Mouse (Mus musculus) adrenal gland, adult 2 months (tissue): ENCODE data around the gene Wee1. TPM values are rescaled to one million over a fixed set of nuclear protein-coding genes. Genes with fewer than 3 reads are reported as not detected.
"Not testable (repeated sequence)": the region's sequence is repeated elsewhere in the genome, so short reads cannot be mapped to it uniquely, and the experiment has no call there.

Source experiments
- DNase-seq: peaks from one replicate; pipeline ENCODE4 v3.0.0; 2021
- polyA plus RNA-seq: library from polyadenylated mRNA; depleted of rRNA; stranded (reverse); fragments of >200 nt; gene quantifications from 2 replicates; pipeline ENCODE4 v1.2.3, GENCODE M21; 2012
- total RNA-seq, 2 experiments: library from RNA; stranded (reverse); gene quantifications; 2 replicates each; pipeline ENCODE4 v1.2.3; 2021

The Wee1 gene
- total and polyA plus RNA-seq, 3 experiments, result 5.4 to 8.6 (median 8.2) TPM

GRCm38 (mm10) chr7:110122565-110123422, 948 bp downstream of the Wee1 start:
- DNase-seq, result peak; percentile 85

- DNase-seq, result no peak
Measured at GRCm38 (mm10) chr7:110123844-110124555, 2.2 kb downstream of the Wee1 start.

- DNase-seq, result no peak
Measured at GRCm38 (mm10) chr7:110128566-110128965, 6.7 kb downstream of the Wee1 start.

- DNase-seq, result not testable (repeated sequence)
Measured at GRCm38 (mm10) chr7:110132272-110132671, 10.4 kb downstream of the Wee1 start.

GRCm38 (mm10) chr7:110133988-110134387, 12.1 kb downstream of the Wee1 start:
- DNase-seq, result peak; percentile 61

- no peak for DNase-seq
Measured at GRCm38 (mm10) chr7:110138538-110138937, 16.7 kb downstream of the Wee1 start.

GRCm38 (mm10) chr7:110143863-110144262, 22.0 kb downstream of the Wee1 start:
- no peak for DNase-seq

- no peak for DNase-seq
Measured at GRCm38 (mm10) chr7:110152891-110153290, 31.0 kb downstream of the Wee1 start.

GRCm38 (mm10) chr7:110156712-110157260, 34.9 kb downstream of the Wee1 start:
- peak; percentile 30 for DNase-seq

GRCm38 (mm10) chr7:110157261-110157910, 35.5 kb downstream of the Wee1 start:
- peak; percentile 10 for DNase-seq

GRCm38 (mm10) chr7:110158073-110158472, 36.2 kb downstream of the Wee1 start:
- DNase-seq, result no peak

- not testable (repeated sequence) for DNase-seq
Measured at GRCm38 (mm10) chr7:110160109-110160508, 38.3 kb downstream of the Wee1 start.

GRCm38 (mm10) chr7:110160601-110161000, 38.8 kb downstream of the Wee1 start:
- DNase-seq, result no peak

GRCm38 (mm10) chr7:110163024-110163423, 41.2 kb downstream of the Wee1 start:
- DNase-seq, result no peak

GRCm38 (mm10) chr7:110164103-110164681, 42.3 kb downstream of the Wee1 start:
- DNase-seq, result peak; percentile 92

- DNase-seq, result peak; percentile 95
Measured at GRCm38 (mm10) chr7:110164712-110165122, 42.9 kb downstream of the Wee1 start.

GRCm38 (mm10) chr7:110166233-110166632, 44.4 kb downstream of the Wee1 start:
- DNase-seq, result no peak

GRCm38 (mm10) chr7:110179208-110179607, 57.4 kb downstream of the Wee1 start:
- no peak for DNase-seq

- DNase-seq, result no peak
Measured at GRCm38 (mm10) chr7:110180613-110181012, 58.8 kb downstream of the Wee1 start.

GRCm38 (mm10) chr7:110181446-110181845, 59.6 kb downstream of the Wee1 start:
- no peak for DNase-seq

GRCm38 (mm10) chr7:110184608-110185007, 62.8 kb downstream of the Wee1 start:
- no peak for DNase-seq

- DNase-seq, result peak; percentile 14
Measured at GRCm38 (mm10) chr7:110189951-110190350, 68.1 kb downstream of the Wee1 start.
